Mouse (Mus musculus) erythroblast, embryonic 14.5 days (primary cell): ENCODE results near the gene Tmem171. TPM values are rescaled to one million over a fixed set of nuclear protein-coding genes. Genes with fewer than 3 reads are reported as not detected.

Source experiments
- H3K27me3 ChIP-seq: 2 replicates; pipeline ENCODE4 v1.6.1; 2012; ENCODE audit warnings: inconsistent platforms; ENCODE audit not compliant: control insufficient read depth
- H3K36me3 ChIP-seq: 2 replicates; pipeline ENCODE4 v1.6.1; 2012; ENCODE audit warnings: mild to moderate bottlenecking, inconsistent platforms; ENCODE audit not compliant: control insufficient read depth
- H3K4me1 ChIP-seq: 2 replicates; pipeline ENCODE4 v1.6.1; 2012; ENCODE audit warnings: inconsistent platforms; ENCODE audit not compliant: control insufficient read depth
- H3K4me3 ChIP-seq: replicated peaks from 2 replicates; pipeline ENCODE3; 2012; ENCODE audit warnings: moderate library complexity, mild to moderate bottlenecking, inconsistent platforms
- H3K9me3 ChIP-seq: 2 replicates; pipeline ENCODE4 v1.6.1; 2012; ENCODE audit warnings: low read length, inconsistent platforms, mixed read lengths; ENCODE audit not compliant: control insufficient read depth
- GATA1 ChIP-seq: IDR thresholded peaks from 2 replicates; pipeline ENCODE4 v1.6.1; 2012; ENCODE audit warnings: low read length, inconsistent platforms, mixed read lengths
- TAL1 ChIP-seq: IDR thresholded peaks from 3 replicates; pipeline ENCODE4 v1.6.1; 2012; ENCODE audit warnings: low read length, inconsistent platforms, mixed read lengths
- polyA plus RNA-seq: library from polyadenylated mRNA; stranded (reverse); fragments of >175 nt; gene quantifications from 2 replicates; pipeline ENCODE4 v1.2.3, GENCODE M21; 2012

Tmem171 gene
- not detected in 2 replicates for polyA plus RNA-seq

GRCm38 (mm10) chr13:98694773-98695314 lies at the start of gene Tmem171:
Gene Tmem171 (minus strand): TSS chr13:98694834.
- TF ChIP-seq TAL1 (no peak), GATA1 (no peak)
- Histone ChIP-seq H3K9me3 (no peaks in the 10 kb centered on the region), H3K27me3 (peaks cover 27% of the 10 kb centered on the region), H3K36me3 (no peaks in the 10 kb centered on the region), H3K4me3 (peak within 1 kb of the TSS; percentile 16), H3K4me1 (no peaks in the 10 kb centered on the region)

GRCm38 (mm10) chr13:98743829-98744228 lies 49.2 kb upstream of the Tmem171 start:
- Histone ChIP-seq H3K27me3 (no peaks in the 10 kb centered on the region), H3K4me1 (peaks cover 23% of the 10 kb centered on the region), H3K36me3 (peaks cover 94% of the 10 kb centered on the region), H3K4me3 (no peak overlapping the region), H3K9me3 (no peaks in the 10 kb centered on the region)
- TF ChIP-seq TAL1: no peak
- TF ChIP-seq GATA1: no peak

- Histone ChIP-seq H3K36me3 (peaks cover 94% of the 10 kb centered on the region), H3K4me1 (peaks cover 23% of the 10 kb centered on the region), H3K27me3 (no peaks in the 10 kb centered on the region), H3K4me3 (no peak overlapping the region), H3K9me3 (no peaks in the 10 kb centered on the region)
- TF ChIP-seq GATA1: no peak
- TF ChIP-seq TAL1: no peak
Measured at GRCm38 (mm10) chr13:98743214-98743613, 48.6 kb upstream of the Tmem171 start.

GRCm38 (mm10) chr13:98738213-98738612 lies 43.6 kb upstream of the Tmem171 start:
- Histone ChIP-seq H3K27me3 (no peaks in the 10 kb centered on the region), H3K4me3 (no peak overlapping the region), H3K36me3 (peaks cover 85% of the 10 kb centered on the region), H3K4me1 (peaks cover 7% of the 10 kb centered on the region), H3K9me3 (no peaks in the 10 kb centered on the region)
- TF ChIP-seq TAL1 (no peak), GATA1 (no peak)

GRCm38 (mm10) chr13:98733292-98733691 lies 38.7 kb upstream of the Tmem171 start:
- TF ChIP-seq TAL1 (no peak), GATA1 (no peak)
- Histone ChIP-seq H3K36me3 (peaks cover 87% of the 10 kb centered on the region), H3K9me3 (no peaks in the 10 kb centered on the region)

GRCm38 (mm10) chr13:98729271-98730062 lies 34.8 kb upstream of the Tmem171 start:
- Histone ChIP-seq H3K27me3 (no peaks in the 10 kb centered on the region), H3K9me3 (no peaks in the 10 kb centered on the region), H3K4me3 (no peak overlapping the region), H3K36me3 (peaks cover 98% of the 10 kb centered on the region), H3K4me1 (peaks cover 5% of the 10 kb centered on the region)
- TF ChIP-seq GATA1: no peak
- TF ChIP-seq TAL1: no peak

More at GRCm38 (mm10) chr13:98733292-98733691, 38.7 kb upstream of the Tmem171 start:
- H3K27me3 ChIP-seq: no peaks in the 10 kb centered on the region
- no peak overlapping the region for H3K4me3 ChIP-seq
- peaks cover 5% of the 10 kb centered on the region for H3K4me1 ChIP-seq

GRCm38 (mm10) chr13:98726494-98726893 lies 31.9 kb upstream of the Tmem171 start:
- H3K9me3 ChIP-seq: no peaks in the 10 kb centered on the region
- H3K36me3 ChIP-seq: peaks cover 91% of the 10 kb centered on the region
- TF ChIP-seq GATA1: no peak
- no peak for TF ChIP-seq TAL1
- H3K4me1 ChIP-seq: peaks cover 14% of the 10 kb centered on the region
- no peaks in the 10 kb centered on the region for H3K27me3 ChIP-seq
- no peak overlapping the region for H3K4me3 ChIP-seq

GRCm38 (mm10) chr13:98723430-98723829 lies 28.8 kb upstream of the Tmem171 start:
- Histone ChIP-seq H3K4me1 (peaks cover 14% of the 10 kb centered on the region), H3K9me3 (no peaks in the 10 kb centered on the region), H3K36me3 (peaks cover 67% of the 10 kb centered on the region), H3K4me3 (no peak overlapping the region), H3K27me3 (no peaks in the 10 kb centered on the region)
- TF ChIP-seq GATA1: no peak
- TF ChIP-seq TAL1: no peak

- peaks cover 14% of the 10 kb centered on the region for H3K4me1 ChIP-seq
- no peaks in the 10 kb centered on the region for H3K27me3 ChIP-seq
- no peaks in the 10 kb centered on the region for H3K9me3 ChIP-seq
- H3K4me3 ChIP-seq: no peak overlapping the region
- H3K36me3 ChIP-seq: peaks cover 56% of the 10 kb centered on the region
- TF ChIP-seq TAL1 (no peak), GATA1 (no peak)
Measured at GRCm38 (mm10) chr13:98722296-98722695, 27.7 kb upstream of the Tmem171 start.
